Mouse (Mus musculus) spleen, adult 2 months (tissue): ENCODE measurements around the gene Olfr150. TPM values are rescaled to one million over a fixed set of nuclear protein-coding genes. Genes with fewer than 3 reads are reported as not detected.

Experiments used
- DNase-seq, 2 experiments: peaks; one replicate each; pipeline versions ENCODE4 v3.0.0 to v3.0.0-alpha.2; 2012 to 2021; ENCODE audit warnings: low spot score in 2 of 2, low read depth in 1 of 2
- H3K27ac ChIP-seq: fragments of 200-500 bp; 2 replicates; pipeline ENCODE4 v1.5.1; 2012; ENCODE audit warnings: low read length, inconsistent platforms; ENCODE audit not compliant: insufficient read depth
- H3K27me3 ChIP-seq: fragments of 200-500 bp; 2 replicates; pipeline ENCODE4 v1.6.1; 2012; ENCODE audit warnings: mild to moderate bottlenecking, moderate library complexity, low read length, inconsistent platforms; ENCODE audit not compliant: control insufficient read depth, insufficient read depth
- H3K36me3 ChIP-seq: fragments of 200-500 bp; 2 replicates; pipeline ENCODE4 v1.6.1; 2012; ENCODE audit warnings: mild to moderate bottlenecking, low read length, inconsistent platforms; ENCODE audit not compliant: control insufficient read depth, insufficient read depth
- H3K4me1 ChIP-seq: fragments of 200-500 bp; 2 replicates; pipeline ENCODE4 v1.6.1; 2011; ENCODE audit warnings: inconsistent platforms; ENCODE audit not compliant: control insufficient read depth, insufficient read depth, insufficient read length
- H3K4me3 ChIP-seq: fragments of 200-500 bp; 2 replicates; pipeline ENCODE4 v1.5.1; 2011; ENCODE audit warnings: mild to moderate bottlenecking, inconsistent platforms; ENCODE audit not compliant: insufficient read depth, insufficient read length; ENCODE audit errors: extremely low read depth
- CTCF ChIP-seq: fragments of 200-500 bp; IDR thresholded peaks from 2 replicates; pipeline ENCODE4 v1.5.1; 2011; ENCODE audit warnings: mild to moderate bottlenecking, inconsistent platforms; ENCODE audit not compliant: insufficient read depth, insufficient read length, insufficient replicate concordance; ENCODE audit errors: extremely low read depth
- POLR2A ChIP-seq: fragments of 200-500 bp; IDR thresholded peaks from 2 replicates; pipeline ENCODE4 v1.6.1; 2011; ENCODE audit warnings: low read depth, low read length, inconsistent platforms
- WGBS: fragments of 180-500 bp; shearing (Covaris S2); methylation state at CpG from one replicate; pipeline ENCODE4 v1.1.7; 2018; 5-methylcytosine and 5-hydroxymethylcytosine counted together
- polyA plus RNA-seq: library from polyadenylated mRNA; depleted of rRNA; stranded (reverse); fragments of >200 nt; gene quantifications from 2 replicates; pipeline ENCODE4 v1.2.3, GENCODE M21; 2012; rRNA removed

Gene Olfr150
- polyA plus RNA-seq, 1 experiment: not detected

DNA sequence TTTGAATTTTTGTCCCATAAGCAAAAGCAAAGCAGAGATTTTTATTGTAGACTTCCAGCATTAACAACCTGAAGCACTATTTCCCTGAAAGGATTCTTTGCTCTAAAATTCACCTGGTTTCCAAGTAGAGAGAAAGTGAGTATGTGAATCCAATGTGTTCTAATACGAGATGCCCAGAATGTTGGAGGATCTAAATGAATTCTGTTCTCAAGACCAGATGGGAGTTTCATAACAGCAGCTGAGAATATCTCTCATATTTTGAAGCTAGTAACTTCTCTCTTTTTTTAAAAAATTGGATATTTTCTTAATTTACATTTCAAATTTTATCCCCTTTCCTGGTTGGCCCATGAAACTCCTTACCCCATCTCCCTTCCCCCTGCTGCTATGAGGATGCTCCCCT, 15.7 kb downstream of the Olfr150 start:
- Histone ChIP-seq H3K36me3 (no peaks in the 10 kb centered on the region), H3K27me3 (no peaks in the 10 kb centered on the region), H3K27ac (no peak overlapping the region), H3K4me1 (no peaks in the 10 kb centered on the region), H3K4me3 (no peak overlapping the region)
- no peak for DNase-seq
- 81% methylated on average over 1 of the region's 1 CpGs for WGBS
- no peak for TF ChIP-seq POLR2A

DNA sequence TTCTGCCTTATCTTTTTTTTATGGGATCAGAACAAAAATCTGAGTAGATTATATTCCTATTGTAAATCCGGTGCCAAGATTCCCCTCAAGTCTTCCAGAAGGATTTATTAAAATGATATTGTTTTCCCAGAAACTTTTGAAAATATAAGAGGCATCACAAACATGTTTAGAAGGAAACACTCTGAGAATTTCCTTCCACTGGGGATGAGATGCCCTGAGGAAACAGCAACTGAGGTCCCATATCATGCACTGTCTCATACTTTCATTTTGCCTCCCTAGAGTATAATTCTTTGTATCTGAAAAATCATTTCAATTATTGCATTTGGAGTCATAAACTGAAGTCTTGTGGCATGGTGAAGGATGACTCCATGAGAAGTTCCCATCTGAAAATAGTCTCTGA, 52.4 kb downstream of the Olfr150 start, which contains the start of gene Olfr968:
TSS of gene Olfr968 (minus strand) at position 101 of the 400 bp plus-strand sequence.
- no peaks in the 10 kb centered on the region for H3K4me1 ChIP-seq
- no peak within 1 kb of the TSS for H3K27ac ChIP-seq
- no peaks in the 10 kb centered on the region for H3K27me3 ChIP-seq
- no peaks in the 10 kb centered on the region for H3K36me3 ChIP-seq
- TF ChIP-seq POLR2A (no peak), CTCF (no peak)
- H3K4me3 ChIP-seq: no peak within 1 kb of the TSS
- 78% methylated on average over 1 of the region's 1 CpGs for WGBS
- DNase-seq: no peak

Other genes with a start within 250 kb of the Olfr150 start
- not detected in 2 replicates for gene Olfr44, start 237.0 kb upstream of the Olfr150 start, polyA plus RNA-seq
- gene Olfr957, start 215.2 kb upstream of the Olfr150 start, polyA plus RNA-seq: not detected in 2 replicates
- gene Olfr958, start 176.9 kb upstream of the Olfr150 start, polyA plus RNA-seq: not detected in 2 replicates
- not detected in 2 replicates for gene Olfr959, start 155.4 kb upstream of the Olfr150 start, polyA plus RNA-seq
- gene AW551984, start 126.6 kb upstream of the Olfr150 start, polyA plus RNA-seq: not detected in 2 replicates
- not detected in 2 replicates for gene Olfr148, start 120.3 kb upstream of the Olfr150 start, polyA plus RNA-seq
- gene Olfr960, start 109.6 kb upstream of the Olfr150 start, polyA plus RNA-seq: not detected in 2 replicates
- not detected in 2 replicates for gene Olfr961, start 85.9 kb upstream of the Olfr150 start, polyA plus RNA-seq
- not detected in 2 replicates for gene Olfr963, start 63.8 kb upstream of the Olfr150 start, polyA plus RNA-seq
- not detected in 2 replicates for gene Olfr149, start 23.9 kb upstream of the Olfr150 start, polyA plus RNA-seq
- not detected in 2 replicates for gene Olfr965, start 19.6 kb upstream of the Olfr150 start, polyA plus RNA-seq
- gene Olfr967, start 15.3 kb downstream of the Olfr150 start, polyA plus RNA-seq: not detected in 2 replicates
- not detected in 2 replicates for gene Olfr968, start 52.3 kb downstream of the Olfr150 start, polyA plus RNA-seq
- not detected in 2 replicates for gene Olfr969, start 60.0 kb downstream of the Olfr150 start, polyA plus RNA-seq
- not detected in 2 replicates for gene Olfr970, start 77.9 kb downstream of the Olfr150 start, polyA plus RNA-seq
- gene Olfr971, start 105.9 kb downstream of the Olfr150 start, polyA plus RNA-seq: not detected in 2 replicates
- not detected in 2 replicates for gene Olfr972, start 135.4 kb downstream of the Olfr150 start, polyA plus RNA-seq
- not detected in 2 replicates for gene Olfr229, start 176.4 kb downstream of the Olfr150 start, polyA plus RNA-seq
- gene Olfr974, start 206.5 kb downstream of the Olfr150 start, polyA plus RNA-seq: not detected in 2 replicates
- gene Olfr975, start 221.1 kb downstream of the Olfr150 start, polyA plus RNA-seq: not detected in 2 replicates
- not detected in 2 replicates for gene Olfr976, start 230.2 kb downstream of the Olfr150 start, polyA plus RNA-seq